Mouse (Mus musculus) E14TG2a.4 (cell line): ENCODE measurements around the gene Cdc123.
"Not testable (repeated sequence)": the region's sequence is repeated elsewhere in the genome, so short reads cannot be mapped to it uniquely, and the experiment has no call there.

Source experiments
- H3K27me3 ChIP-seq: 2 replicates; pipeline ENCODE4 v1.6.1; 2014; ENCODE audit warnings: low read length, control low read depth; ENCODE audit not compliant: insufficient read depth
- H3K36me3 ChIP-seq: 2 replicates; pipeline ENCODE4 v1.6.1; 2014; ENCODE audit warnings: low read length, control low read depth; ENCODE audit not compliant: insufficient read depth
- H3K4me1 ChIP-seq: replicated peaks from 2 replicates; pipeline ENCODE4 v1.6.1; 2014; ENCODE audit warnings: low read depth, low read length, control low read depth
- H3K4me3 ChIP-seq: replicated peaks from 2 replicates; pipeline ENCODE4 v1.5.1; 2014; ENCODE audit warnings: mild to moderate bottlenecking, low read length
- H3K9me3 ChIP-seq: 2 replicates; pipeline ENCODE4 v1.6.1; 2014; ENCODE audit warnings: low read length, control low read depth
- CTCF ChIP-seq: conservative IDR thresholded peaks from 2 replicates; pipeline ENCODE4 v1.5.1; 2014; ENCODE audit warnings: low read length
- NANOG ChIP-seq: IDR thresholded peaks from 2 replicates; pipeline ENCODE4 v1.6.1; 2014; ENCODE audit warnings: borderline replicate concordance, low read length, mixed read lengths
- POU5F1 ChIP-seq: IDR thresholded peaks from 2 replicates; pipeline ENCODE4 v1.6.1; 2014; ENCODE audit warnings: low read length, borderline replicate concordance

The Cdc123 gene

DNA sequence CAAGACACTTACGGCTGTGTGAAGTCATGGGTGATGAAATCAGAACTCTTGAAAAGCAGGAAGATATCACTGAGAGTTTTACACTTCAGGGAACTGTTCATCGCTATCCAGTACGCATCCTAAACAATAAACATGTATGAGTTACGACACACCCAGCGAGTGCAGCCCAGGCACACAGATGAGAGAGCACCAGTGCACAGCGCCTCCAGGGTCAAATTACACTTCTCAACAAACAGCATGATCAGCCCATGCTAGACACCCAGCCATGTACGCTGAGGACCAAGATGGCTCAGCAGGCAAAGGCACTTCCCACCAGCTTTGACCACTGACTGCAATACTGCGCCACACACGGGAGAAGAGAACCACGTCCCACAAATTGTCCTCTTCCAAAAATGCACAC, 23.7 kb downstream of the Cdc123 start:
- TF ChIP-seq NANOG (no peak), POU5F1 (no peak), CTCF (no peak; the same call in 1 of the 2 replicates)
- no peaks in the 10 kb centered on the region for H3K9me3 ChIP-seq
- peaks cover 74% of the 10 kb centered on the region for H3K36me3 ChIP-seq
- H3K27me3 ChIP-seq: no peaks in the 10 kb centered on the region
- no peak overlapping the region for H3K4me3 ChIP-seq
- peaks cover 52% of the 10 kb centered on the region for H3K4me1 ChIP-seq

GRCm38 (mm10) chr2:5811235-5811782, 33.7 kb downstream of the Cdc123 start:
- no peaks in the 10 kb centered on the region for H3K9me3 ChIP-seq

DNA sequence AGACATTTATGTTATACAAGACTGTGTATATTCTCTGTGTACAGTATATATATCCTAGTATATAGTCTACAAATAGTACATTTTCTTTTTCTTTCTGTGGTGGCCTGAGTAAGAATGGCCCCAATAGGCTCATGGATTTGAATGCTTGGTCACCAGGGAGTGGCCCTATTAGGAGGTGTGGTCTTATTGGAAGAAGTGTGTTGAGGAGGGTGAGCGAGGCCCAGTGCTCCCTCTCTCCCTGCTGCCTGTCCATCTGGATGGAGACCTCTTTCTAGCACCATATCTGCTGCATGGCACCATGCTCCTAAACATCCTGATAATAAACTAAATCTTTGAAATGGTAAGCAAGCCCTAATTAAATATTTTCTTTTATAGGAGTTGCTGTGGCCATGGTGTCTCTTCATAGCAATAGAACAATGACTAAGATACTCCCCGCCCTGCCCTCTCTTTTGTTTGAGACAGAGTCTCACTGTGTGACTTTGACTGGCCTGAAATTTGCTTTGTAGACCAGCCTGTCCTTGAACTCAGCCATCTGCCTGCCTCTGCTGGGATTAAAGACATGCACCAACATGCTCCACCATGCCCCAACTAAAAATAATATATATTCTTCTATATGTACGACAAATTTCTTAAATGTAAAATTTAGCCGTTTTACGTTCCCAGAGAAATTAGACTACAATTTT, 34.8 kb downstream of the Cdc123 start:
- no peaks in the 10 kb centered on the region for H3K27me3 ChIP-seq
- TF ChIP-seq NANOG (peak; percentile 67; the same call in 1 of the 2 replicates), CTCF (no peak), POU5F1 (no peak)
- peaks cover 63% of the 10 kb centered on the region for H3K4me1 ChIP-seq
- H3K9me3 ChIP-seq: no peaks in the 10 kb centered on the region
- H3K4me3 ChIP-seq: peak overlapping the region; percentile 17; the same call in 1 of the 2 replicates
- peaks cover 24% of the 10 kb centered on the region for H3K36me3 ChIP-seq

More at GRCm38 (mm10) chr2:5811235-5811782, 33.7 kb downstream of the Cdc123 start:
- H3K4me3 ChIP-seq: peak overlapping the region; percentile 17; the same call in 1 of the 2 replicates
- no peaks in the 10 kb centered on the region for H3K27me3 ChIP-seq
- TF ChIP-seq POU5F1: no peak
- no peak for TF ChIP-seq CTCF
- no peak for TF ChIP-seq NANOG
- peaks cover 59% of the 10 kb centered on the region for H3K4me1 ChIP-seq
- peaks cover 25% of the 10 kb centered on the region for H3K36me3 ChIP-seq

GRCm38 (mm10) chr2:5806201-5806600, 38.8 kb downstream of the Cdc123 start:
- peaks cover 55% of the 10 kb centered on the region for H3K4me1 ChIP-seq
- not testable (repeated sequence) for H3K9me3 ChIP-seq, H3K4me3 ChIP-seq, H3K27me3 ChIP-seq
- TF ChIP-seq CTCF: peak; percentile 23
- H3K36me3 ChIP-seq: peaks cover 38% of the 10 kb centered on the region

DNA sequence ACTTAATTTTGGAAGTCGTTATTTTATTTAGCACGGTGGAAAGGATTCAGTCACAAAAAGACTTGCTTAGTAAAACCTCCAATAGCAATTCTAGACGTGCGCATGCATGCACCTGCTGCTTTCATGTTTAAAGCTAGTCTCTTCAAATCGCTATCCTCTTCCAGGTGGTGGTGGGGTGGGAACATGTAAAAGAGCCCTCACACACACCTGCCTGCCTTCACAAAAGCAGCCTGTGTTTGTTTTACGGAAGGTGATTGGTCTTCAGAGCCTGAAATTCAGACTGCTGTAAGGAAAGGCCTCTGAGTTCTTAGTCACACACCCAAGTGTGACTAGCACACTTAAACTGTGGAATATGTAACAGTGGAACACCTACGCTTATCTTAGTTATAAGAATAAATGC, 39.7 kb downstream of the Cdc123 start:
- peaks cover 36% of the 10 kb centered on the region for H3K36me3 ChIP-seq
- peaks cover 54% of the 10 kb centered on the region for H3K4me1 ChIP-seq
- no peak for TF ChIP-seq NANOG
- no peak for TF ChIP-seq CTCF
- no peaks in the 10 kb centered on the region for H3K9me3 ChIP-seq
- H3K27me3 ChIP-seq: no peaks in the 10 kb centered on the region
- no peak overlapping the region for H3K4me3 ChIP-seq

- TF ChIP-seq CTCF (no peak), POU5F1 (no peak), NANOG (no peak)
- H3K27me3 ChIP-seq: no peaks in the 10 kb centered on the region
- H3K36me3 ChIP-seq: peaks cover 38% of the 10 kb centered on the region
- no peak overlapping the region for H3K4me3 ChIP-seq
- H3K9me3 ChIP-seq: no peaks in the 10 kb centered on the region
- H3K4me1 ChIP-seq: peaks cover 47% of the 10 kb centered on the region
Measured at GRCm38 (mm10) chr2:5804440-5805045, 40.4 kb downstream of the Cdc123 start.

GRCm38 (mm10) chr2:5801927-5802590, 42.9 kb downstream of the Cdc123 start:
- Histone ChIP-seq H3K9me3 (no peaks in the 10 kb centered on the region), H3K4me3 (no peak overlapping the region), H3K36me3 (peaks cover 45% of the 10 kb centered on the region), H3K4me1 (peaks cover 54% of the 10 kb centered on the region), H3K27me3 (no peaks in the 10 kb centered on the region)
- TF ChIP-seq CTCF: no peak

DNA sequence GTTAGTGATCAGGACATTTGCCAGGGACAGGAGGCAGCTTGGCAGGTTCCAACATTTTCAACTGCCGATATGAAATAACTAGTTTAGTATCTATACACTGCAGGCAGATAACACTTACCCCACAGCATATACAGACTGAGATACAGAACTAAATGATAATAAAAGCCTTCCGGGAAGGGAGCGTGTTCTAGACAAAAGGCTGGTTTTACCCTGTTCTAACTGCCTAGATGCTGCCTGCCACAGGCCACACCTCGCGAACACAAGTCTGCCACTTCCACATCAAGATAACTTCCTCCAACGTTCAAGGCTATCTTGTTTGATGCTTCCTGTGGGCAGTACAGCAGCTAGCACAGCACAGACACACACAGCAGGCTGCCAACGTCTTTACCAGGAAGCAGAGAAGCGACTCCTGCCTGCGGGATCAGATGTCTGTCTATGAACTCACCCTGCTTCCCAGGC, 43.8 kb downstream of the Cdc123 start:
- Histone ChIP-seq H3K9me3 (no peaks in the 10 kb centered on the region), H3K4me3 (no peak overlapping the region), H3K36me3 (peaks cover 54% of the 10 kb centered on the region), H3K27me3 (no peaks in the 10 kb centered on the region), H3K4me1 (peaks cover 57% of the 10 kb centered on the region)
- TF ChIP-seq NANOG: peak; percentile 23; the same call in 1 of the 2 replicates
- no peak for TF ChIP-seq CTCF
